Mouse (Mus musculus) C2C12 (cell line): ENCODE results near the gene Notch4.

ENCODE experiments used
- CEBPB ChIP-seq: IDR thresholded peaks from one replicate; pipeline ENCODE4 v1.6.1; 2011; ENCODE audit warnings: low read depth, mild to moderate bottlenecking, control low read depth, moderate library complexity
- CTCF ChIP-seq: IDR thresholded peaks from one replicate; pipeline ENCODE4 v1.5.1; 2011; ENCODE audit not compliant: control insufficient read depth, insufficient read depth, insufficient read length
- FOSL1 ChIP-seq: IDR thresholded peaks from one replicate; pipeline ENCODE4 v1.8.0; 2011; ENCODE audit warnings: mild to moderate bottlenecking, low read length; ENCODE audit not compliant: poor library complexity, insufficient read depth, severe bottlenecking
- MAX ChIP-seq: IDR thresholded peaks from one replicate; pipeline ENCODE4 v1.6.1; 2011; ENCODE audit warnings: mild to moderate bottlenecking, control low read depth
- MYOD1 ChIP-seq: IDR thresholded peaks from one replicate; pipeline ENCODE4 v1.6.1; 2011; ENCODE audit warnings: low read depth; ENCODE audit not compliant: control insufficient read depth, insufficient read length
- MYOG ChIP-seq: IDR thresholded peaks from one replicate; pipeline ENCODE4 v1.6.1; 2011; ENCODE audit not compliant: control insufficient read depth, insufficient read length; ENCODE audit errors: extremely low read depth
- USF1 ChIP-seq: IDR thresholded peaks from one replicate; pipeline ENCODE4 v1.6.1; 2011; ENCODE audit warnings: low read depth, mild to moderate bottlenecking, control low read depth, moderate library complexity

GRCm38 (mm10) chr17:34615871-34616270 lies 51.8 kb downstream of the Notch4 start, which contains the start of gene Egfl8:
- TF ChIP-seq MYOD1: no peak
- TF ChIP-seq CTCF: no peak
- no peak for TF ChIP-seq MAX
- no peak for TF ChIP-seq FOSL1
- no peak for TF ChIP-seq MYOG
- TF ChIP-seq CEBPB: no peak
- TF ChIP-seq USF1: no peak
